Mouse (Mus musculus) bone marrow macrophage, adult 2 months (primary cell): ENCODE data around the gene Ephb2.

ENCODE experiments used
- CTCF ChIP-seq: IDR thresholded peaks from 2 replicates; pipeline ENCODE4 v1.5.1; 2012; ENCODE audit warnings: low read depth, mild to moderate bottlenecking, low read length, moderate library complexity
- POLR2A ChIP-seq: IDR thresholded peaks from 2 replicates; pipeline ENCODE4 v1.6.1; 2012; ENCODE audit warnings: mild to moderate bottlenecking, low read depth, low read length, borderline replicate concordance

- TF ChIP-seq POLR2A = no peak
- no peak for TF ChIP-seq CTCF
These were observed 233.7 kb downstream of the Ephb2 start for GRCm38 (mm10) chr4:136602018-136602554.
